Mouse (Mus musculus): ENCODE measurements around the gene Smc3.

Smc3 gene

DNA sequence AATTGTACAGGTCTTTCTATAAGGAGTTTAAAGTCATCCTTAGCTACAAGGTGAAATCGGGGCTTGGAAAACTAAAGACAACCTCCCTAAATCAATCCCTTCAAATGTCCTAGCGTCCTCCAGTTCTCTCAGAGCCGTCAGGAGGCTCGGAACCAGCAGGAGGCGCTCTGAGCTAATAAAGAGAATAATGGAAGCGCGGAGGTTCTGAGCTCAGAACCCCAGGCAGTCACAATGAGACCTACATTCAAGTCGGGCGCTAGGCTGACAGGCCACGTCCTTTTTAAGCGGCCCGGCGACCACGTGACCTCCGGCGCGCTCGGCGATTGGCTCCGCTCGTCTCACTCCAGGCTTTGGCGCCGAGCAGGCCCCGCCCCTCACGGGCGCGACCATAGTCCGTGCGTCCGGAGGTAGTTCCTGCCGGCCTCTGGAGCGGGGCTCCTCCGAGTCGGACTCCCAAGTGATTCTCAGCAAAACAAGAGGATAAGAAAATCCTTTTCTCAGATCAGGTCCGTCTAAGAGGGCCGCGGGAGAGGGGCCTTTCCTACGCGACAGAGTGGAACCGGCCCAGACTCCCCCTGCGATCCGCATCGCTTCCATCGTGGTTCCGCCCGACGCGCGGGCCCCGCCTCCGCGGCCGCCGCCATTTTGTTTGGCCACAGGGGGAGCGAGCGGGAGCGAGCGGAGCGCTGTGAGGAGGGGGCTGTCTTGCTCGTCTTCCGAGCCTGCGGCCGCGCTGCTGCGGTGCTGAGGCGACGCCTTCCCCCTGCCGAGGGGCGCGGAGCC lies at the start of gene Smc3:
Gene Smc3 (plus strand): TSS at position 642 of the 783 bp plus-strand sequence.
- peak; percentile 98 for DNase-seq (ENCODE audit: inconsistent ontology term)

DNA sequence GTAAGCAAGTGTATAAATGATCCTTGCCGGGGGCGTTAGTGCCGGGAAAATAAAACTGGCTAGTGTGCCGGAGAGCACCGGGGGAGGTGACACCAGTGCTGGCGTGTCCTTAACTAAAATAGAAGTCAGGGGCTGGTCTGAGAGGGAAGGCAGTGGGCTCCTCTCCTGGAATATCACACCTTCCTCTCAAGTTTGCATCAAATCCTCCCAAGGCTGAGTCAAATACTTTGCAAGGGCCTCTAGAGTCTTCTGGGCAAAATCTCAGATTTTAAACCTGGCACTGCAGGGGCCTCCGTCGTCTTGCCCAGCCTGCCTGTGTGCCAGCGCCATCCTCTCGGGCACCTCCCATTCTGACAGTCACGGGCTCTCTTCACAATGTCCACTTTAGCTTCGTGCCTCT lies 49.2 kb upstream of the Smc3 start:
- no peak for DNase-seq (ENCODE audit: inconsistent ontology term)

DNA sequence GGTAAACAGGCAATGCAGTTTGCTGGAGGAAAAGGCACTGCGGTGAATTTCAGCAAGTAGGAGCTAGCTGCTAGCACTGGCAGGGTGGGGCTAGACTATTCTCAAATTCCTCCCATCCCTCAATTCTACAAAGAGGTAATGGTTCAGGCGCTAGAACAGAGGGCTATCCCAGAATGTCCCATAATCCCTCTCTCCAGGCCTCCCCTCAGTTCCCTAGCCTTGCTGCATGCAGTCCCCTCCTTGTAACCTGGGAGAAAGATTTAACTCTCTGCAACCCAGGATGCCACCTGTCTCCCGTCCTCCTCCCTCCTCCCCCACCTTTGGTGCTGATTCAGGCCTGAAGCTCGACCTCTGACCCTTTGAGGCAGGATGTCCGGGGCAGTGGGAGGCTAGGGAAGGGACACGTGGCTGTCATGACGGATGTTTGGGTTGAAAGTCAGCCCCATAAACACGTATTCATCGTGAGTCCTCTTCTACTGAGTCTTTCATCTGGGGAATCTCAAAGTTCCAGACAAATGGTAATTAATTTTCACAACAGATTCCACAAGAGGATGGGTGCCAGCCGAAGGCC lies 47.9 kb upstream of the Smc3 start:
- no peak for DNase-seq (ENCODE audit: inconsistent ontology term)

DNA sequence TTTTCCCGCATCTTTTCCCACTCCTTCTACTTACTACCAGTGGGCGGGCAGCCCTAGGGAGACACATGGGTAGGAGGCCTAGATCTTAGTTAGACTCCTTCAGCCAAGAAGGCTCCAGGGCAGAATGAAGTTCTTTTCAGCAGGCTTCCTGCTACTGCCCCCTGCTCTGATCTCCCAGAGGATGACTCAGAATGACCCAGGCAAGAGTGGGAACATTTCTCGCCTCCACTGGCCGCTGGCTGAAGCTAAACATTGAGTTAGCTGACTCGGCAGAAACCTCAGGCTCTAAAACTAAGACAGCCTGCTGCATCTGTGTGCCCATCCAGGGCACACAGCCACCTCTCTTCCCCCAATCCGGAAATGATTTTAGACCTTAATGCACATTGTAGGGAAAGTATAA lies 47.4 kb upstream of the Smc3 start:
- peak; percentile 81 for DNase-seq (ENCODE audit: inconsistent ontology term)

DNA sequence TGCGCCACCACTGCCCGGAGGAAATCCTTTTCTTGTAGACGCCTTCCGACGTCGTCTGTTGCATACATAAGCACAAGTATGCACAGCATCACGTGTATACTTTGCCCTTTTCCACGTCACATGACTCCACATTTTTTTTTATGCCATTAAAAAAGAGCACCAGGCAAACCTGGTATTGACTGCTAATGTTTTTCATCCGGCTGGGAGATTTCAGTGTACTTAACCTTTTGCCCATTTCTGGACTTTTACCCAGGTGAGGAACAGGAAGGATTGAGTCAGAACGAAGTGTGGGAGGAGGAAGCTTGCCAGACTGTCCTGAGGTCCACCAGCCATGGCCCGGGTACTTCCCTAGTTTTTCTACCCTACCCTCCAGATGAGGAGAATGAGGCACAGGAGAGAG lies 45.8 kb upstream of the Smc3 start:
- DNase-seq (ENCODE audit: inconsistent ontology term) = no peak

DNA sequence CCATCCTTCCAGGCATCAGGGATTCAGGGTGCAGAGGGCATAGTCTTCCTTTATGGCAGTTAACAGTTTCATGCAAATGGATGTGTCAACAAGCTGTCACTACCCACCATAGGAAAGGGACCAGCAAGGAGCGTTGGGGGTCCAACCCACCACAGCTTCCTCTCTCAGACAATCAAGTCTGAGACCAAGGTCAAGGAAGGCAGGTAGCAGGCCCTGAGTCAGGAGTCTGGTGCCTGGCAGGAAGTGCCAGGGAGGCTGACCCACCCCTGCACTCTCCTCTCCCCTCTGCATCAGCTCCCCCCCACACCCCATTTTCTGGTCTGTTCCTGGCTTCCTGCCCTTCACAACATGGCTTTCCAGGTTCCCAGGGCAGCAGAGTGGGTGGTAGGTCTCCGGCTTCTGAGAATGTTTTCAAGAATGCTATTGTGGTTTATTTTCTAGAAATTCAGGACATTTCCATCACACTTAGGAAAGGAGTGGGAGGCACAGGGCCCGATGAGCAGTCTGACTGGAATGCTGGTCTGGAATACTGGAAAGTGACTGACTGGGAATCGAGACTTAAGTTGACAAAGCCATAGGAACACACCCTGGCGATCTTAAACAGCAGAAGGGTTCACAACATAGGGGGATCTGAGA lies 45.1 kb upstream of the Smc3 start:
- DNase-seq (ENCODE audit: inconsistent ontology term) = peak; percentile 93

DNA sequence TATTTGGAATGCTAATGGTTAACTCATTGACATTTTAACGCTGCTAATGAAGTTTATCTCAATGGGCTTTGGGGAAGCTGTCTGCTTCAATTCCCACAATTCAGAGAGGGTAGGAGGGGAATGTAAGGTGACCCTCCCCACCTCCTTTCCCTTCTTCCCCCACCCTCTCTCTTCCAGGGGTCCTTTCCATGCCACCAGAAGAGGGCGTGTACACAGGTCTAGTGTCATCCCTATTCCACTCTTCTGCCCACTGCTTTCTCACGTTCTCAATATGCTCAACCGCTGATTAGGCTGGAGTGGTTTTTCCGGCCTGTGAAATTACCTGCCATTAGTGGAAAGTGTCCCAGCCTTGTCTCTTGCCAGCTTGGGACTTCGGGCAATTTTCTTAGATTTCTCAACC lies 43.4 kb upstream of the Smc3 start:
- no peak for DNase-seq (ENCODE audit: inconsistent ontology term)

DNA sequence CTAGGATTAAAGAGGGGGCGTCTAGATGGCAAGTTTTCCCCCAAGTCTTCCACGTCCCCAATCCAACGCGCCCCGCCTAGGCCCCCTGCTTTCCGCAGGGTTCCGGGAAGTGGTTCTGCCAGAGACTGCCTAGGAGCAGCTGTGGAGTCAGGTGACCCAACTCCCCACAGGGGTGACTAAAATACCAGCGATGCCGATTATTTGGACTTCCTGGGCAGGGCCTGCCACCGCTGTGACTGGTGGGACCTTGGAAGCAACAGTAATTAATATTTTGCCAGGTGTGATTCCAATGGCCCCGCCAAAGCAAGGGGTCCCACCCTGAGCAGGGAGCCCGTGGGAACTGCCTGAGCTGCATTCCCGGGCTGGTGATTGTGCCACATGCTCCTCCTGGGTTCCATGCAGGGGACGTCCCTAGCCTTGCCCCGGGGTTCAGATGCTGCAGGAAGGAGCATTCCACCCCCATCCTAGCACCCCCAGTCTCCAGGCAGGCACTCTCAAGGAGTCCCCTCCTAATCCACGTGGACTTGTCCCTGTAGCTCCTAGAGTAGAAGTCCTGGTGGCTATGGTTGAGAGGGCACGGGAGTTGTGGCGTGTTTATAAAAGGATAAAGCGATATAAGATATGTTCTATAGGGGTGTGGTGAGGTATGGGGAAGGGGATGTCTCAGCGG lies 42.8 kb upstream of the Smc3 start:
- peak; percentile 64 for DNase-seq (ENCODE audit: inconsistent ontology term)

DNA sequence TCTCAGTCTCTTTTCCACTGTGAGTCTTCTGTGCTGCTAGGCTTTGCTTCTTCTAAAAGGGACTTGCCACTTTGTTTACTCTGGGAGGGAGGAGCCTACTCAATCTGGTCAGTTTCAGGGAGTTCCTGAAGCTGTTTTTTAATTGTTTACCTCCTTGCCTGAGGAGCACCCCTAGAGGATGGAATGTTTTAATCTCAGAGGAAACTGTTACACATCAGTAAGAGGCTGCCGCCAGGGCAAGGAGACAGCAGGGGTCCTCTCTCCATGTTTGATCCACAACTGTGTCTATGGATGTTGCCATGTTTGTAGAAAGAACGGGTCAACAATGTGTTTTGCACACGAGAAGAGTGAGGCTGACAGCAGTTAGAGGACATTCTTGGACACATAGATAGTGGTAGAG lies 39.8 kb upstream of the Smc3 start:
- DNase-seq (ENCODE audit: inconsistent ontology term) = no peak

DNA sequence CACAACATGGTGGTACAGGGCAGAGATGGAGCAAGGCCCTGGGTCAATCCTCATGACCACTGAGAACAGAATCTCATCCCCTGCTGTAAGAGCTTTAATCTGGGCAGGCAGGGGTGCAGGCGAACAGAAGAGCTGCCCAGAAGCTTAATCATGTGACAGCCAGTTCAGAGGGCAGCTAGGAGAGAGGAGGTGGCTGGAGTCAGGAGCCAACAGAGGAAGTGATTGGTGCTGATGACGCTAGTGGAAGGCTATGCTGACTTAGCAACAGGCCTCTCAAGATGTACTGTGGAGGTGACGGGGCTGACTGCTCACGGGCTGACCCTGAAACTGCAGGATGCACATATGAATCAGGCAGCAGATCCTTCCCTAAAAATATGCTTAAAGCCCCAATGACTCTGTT lies 36.0 kb upstream of the Smc3 start:
- no peak for DNase-seq (ENCODE audit: inconsistent ontology term)

DNA sequence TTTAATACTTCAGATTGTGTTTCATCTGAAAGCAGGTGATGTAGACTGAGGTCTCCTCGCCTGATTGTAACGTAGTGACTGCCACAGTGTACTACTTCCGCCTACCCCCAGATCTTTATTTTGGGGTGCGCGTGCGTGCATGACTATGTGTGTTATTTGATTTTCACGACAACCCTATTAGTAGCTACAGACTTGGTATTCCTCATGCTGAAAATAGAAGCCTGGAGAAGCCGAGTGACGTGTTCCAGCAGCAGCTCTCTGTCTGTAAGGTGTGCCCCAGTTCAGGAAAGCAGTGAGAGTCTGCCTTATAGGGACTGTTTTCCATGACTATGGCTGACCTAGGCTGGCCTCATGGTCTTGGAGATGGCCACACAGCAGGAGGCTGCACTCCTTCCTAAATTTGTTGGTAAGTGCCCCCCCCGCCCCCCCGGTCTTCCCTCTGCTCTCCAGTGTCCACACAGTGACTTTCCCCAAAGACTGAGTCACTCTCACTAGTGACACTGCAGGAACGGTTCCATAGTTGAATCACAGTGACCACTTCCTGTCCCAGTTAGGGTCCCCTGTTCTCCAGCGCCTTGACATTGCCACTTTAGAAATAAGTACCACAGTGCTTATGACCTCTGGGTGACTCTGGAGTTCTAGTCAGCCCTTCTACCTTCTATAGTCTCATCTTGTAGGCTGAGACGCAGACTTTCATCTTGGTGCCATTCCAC lies 34.5 kb upstream of the Smc3 start:
- DNase-seq (ENCODE audit: inconsistent ontology term) = no peak

DNA sequence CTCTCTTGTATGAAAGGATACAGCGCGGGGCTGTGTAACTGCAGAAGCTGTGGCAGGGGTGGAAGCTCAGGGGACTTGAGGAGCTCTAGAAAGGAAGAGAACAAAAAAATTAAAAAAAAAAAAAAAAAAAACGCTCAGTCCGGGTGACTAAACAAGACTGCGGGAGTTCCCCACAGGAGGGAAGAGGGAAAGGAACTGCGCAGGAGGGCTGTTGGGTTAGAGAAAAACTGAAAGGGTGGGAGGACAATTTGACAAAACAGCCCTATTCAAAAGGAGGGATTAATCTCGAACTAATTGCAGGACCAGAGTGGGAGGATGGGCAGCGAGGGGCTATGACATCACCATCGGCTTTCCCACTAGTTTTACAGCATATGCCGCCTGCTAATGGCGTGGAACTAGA lies 32.3 kb upstream of the Smc3 start:
- DNase-seq (ENCODE audit: inconsistent ontology term) = no peak

DNA sequence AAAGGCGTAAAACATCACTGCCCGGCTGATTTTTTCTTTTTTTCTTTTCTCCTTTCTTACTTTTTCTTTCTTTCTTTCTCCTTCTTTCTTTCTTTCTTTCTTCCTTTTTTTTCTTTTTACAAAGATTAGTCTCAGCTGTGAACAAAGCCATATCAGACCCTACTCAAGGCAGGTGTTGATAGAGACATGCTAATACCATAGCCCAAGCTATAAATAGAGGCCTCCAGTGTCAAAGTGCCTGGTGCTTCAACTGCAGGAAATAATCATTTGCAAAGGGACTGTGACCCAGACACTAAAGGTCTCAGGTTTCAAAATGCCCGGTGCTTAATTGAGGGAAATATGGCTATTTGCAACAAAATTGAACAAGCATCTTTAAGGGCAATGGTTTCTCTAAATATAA lies 31.6 kb upstream of the Smc3 start:
- DNase-seq (ENCODE audit: inconsistent ontology term) = no peak

DNA sequence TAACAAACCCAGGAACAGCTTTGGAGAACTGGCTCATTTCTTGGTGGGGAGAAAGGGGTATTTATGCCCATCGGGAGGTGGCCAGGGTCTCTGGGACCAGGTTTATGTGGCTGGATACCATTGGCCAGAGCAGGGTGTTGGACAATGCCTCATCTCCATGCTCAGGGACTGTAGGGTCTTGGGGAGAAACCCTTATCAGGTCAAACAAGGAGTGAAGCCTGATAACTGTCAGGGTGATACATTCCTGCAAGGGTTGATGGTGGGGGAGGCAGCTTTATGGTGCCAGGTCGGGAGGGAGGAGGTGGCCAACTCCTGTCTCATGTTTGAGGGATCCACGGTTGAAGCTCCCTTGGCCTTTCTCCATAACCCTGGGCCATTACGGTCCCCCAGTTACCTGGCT lies 29.1 kb upstream of the Smc3 start:
- no peak for DNase-seq (ENCODE audit: inconsistent ontology term)

DNA sequence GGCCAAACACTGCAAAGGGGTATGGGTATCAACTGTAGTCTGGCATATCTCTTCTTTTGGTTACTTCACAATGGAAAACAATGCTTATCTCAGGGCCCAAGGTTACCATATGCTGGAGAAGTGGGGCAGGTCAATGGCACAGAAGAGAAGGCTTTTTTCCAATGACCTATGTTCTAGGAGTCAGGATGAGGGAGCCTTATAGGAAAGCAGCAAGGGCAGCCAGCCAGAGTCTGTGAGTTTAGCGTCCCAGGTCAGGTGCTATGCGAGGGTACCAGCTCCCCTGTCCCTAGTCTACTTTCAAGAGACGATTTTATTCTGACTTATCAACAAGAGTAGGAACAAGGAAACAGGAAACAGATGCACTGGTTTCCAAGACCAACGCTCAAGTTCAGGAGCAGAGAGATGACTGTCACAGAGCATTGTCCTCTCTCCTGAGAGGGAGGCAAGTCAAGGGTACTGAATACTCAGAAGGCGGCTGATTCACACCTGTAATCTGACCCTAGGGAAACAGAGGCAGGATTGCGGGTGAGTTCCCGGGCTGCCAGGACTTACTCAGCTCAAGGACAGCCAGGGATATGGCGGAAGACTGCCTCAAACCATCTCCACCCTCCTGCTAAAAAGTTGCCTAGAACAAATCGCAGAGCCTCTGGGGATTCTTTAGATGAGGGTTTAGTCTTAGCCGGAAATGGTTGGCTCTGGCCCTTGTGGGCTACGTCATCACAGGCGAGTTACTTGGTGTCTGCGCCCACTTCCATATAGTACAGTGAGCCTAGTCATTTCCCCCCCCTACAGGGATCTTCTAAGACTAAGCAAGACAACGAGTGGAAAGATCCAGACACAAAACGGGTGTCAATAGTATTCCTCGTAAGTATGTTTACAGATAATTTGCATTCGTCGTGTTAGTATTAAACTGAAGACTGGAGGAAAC lies 28.4 kb upstream of the Smc3 start:
- no peak for DNase-seq (ENCODE audit: inconsistent ontology term)

DNA sequence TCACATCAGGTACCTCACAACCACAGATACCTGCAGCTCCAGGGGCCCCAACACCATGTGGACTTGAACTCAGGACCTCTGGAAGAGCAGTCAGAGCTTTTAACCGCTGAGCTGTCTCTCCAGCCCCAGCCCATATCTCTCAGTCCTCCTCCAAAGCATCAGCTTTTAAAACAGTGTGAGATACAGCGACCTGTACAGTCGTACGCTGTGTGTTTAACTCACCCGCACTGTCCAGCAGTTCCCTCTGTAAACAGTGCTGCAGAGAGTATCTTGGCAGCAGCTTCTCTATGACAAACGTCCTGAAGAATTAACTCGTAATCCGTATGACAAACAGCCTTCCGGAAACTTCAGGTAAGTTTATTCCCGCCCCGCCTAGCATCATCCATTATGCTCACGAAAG lies 27.6 kb upstream of the Smc3 start:
- no peak for DNase-seq (ENCODE audit: inconsistent ontology term)

DNA sequence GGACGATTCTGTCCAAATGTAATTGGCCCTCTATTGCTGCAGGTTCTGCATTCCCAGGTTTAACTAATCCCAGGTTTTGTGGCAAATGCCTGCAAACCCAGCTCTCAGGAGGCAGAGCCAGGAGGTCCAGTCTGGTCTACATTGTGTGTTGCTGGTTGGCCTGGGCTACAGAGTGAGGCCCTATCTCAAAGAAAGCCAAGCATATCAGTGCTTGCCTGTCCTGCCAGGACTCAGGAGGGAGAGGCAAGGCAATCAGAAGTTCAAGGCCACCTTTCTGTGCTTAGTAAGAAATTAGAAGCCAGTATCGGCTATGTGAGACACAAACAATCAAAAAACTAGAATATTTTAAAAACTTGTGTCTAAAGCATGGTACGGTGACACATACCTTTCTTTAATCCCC lies 27.0 kb upstream of the Smc3 start:
- no peak for DNase-seq (ENCODE audit: inconsistent ontology term)

DNA sequence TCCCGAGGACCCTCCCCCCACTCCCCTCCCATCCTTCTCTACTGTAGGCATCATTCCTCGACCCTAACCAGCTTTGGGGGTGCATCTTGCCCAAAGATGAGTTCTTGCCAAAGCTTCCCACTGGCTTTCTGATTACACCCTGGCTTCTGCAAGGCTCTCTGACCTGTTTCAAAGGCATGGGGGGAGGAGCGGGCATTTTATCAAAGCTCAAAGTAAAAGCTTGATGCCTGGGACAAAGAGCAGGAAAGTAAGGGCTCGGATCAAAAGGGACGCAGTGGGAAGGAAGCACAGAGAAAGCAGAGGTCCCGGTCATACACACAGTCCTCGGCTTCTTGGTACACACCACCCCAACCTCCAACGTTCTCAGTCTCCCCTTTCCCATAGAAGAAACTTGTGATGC lies 26.1 kb upstream of the Smc3 start:
- DNase-seq (ENCODE audit: inconsistent ontology term) = no peak

DNA sequence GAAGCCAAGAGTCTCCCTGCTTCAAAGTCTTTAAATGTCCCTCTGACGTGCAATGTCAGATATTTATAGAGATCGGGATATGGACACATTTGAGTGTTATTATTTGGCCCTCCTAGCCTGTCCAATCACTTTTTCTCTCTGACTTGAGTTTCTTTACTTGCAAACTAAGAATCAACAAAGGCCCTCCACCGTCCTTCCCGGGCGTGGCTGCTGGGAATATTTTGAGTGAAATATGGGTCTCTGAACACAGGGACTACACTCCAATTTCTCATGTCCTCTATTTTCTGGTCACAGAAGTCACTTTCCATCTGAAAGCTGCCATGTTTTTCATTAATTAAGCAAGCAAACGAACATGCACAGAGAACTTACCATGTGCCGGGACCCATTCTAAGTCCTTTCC lies 25.7 kb upstream of the Smc3 start:
- DNase-seq (ENCODE audit: inconsistent ontology term) = no peak

DNA sequence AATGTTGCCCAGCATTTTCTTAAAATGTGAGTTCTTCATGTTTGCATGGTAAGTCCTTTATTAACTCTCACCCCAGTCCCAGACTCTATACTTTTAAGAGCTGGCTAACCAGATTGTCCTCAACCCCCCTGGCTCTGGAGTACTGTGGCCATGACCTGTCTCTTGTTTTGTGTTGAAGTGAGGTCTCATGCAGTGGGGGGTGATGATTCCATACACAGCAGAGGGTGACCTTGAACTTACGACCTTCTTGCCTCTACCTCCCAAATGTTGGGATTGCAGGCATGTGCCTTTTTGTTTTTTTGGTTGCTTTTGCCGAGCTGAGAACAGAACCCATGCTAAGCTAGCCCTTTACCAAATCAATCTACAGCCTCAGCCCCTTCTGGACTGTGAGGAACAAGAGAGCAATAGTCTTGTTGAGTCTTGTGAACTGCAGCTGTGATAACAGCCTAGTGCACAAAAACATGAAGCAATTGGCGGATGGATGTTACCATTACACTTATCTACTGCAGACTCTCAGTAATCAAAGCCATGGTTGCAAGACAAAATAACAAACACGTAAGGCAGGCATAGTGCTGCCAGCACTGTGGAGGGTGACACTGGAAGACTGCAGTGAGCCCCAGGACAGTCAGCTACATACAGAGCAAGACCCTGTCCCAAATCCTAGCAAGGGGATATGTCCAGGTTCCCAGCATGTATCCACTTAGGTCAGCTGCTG lies 24.7 kb upstream of the Smc3 start:
- DNase-seq (ENCODE audit: inconsistent ontology term) = no peak

Data from Muller cell, postnatal 12 days (primary cell).